Mouse (Mus musculus): ENCODE results near the gene Kng1. TPM values are rescaled to one million over a fixed set of nuclear protein-coding genes. Genes with fewer than 3 reads are reported as not detected.
"Not testable (repeated sequence)": the region's sequence is repeated elsewhere in the genome, so short reads cannot be mapped to it uniquely, and the experiment has no call there.

Gene Kng1
- not detected in 2 replicates for polyA plus RNA-seq (2012)

- not testable (repeated sequence) for TF ChIP-seq GATA1 (IDR thresholded peaks at IDR 0.05; ENCODE audit: low read length)
Observed at GRCm38 (mm10) chr16:23057668-23058447, at the start of gene Kng1. Gene Kng1 (plus strand): TSS chr16:23057865.

GRCm38 (mm10) chr16:23025111-23025510 lies 32.6 kb upstream of the Kng1 start:
- no peak for TF ChIP-seq GATA1 (IDR thresholded peaks at IDR 0.05; ENCODE audit: low read length)

GRCm38 (mm10) chr16:23026582-23026981 lies 31.1 kb upstream of the Kng1 start:
- TF ChIP-seq GATA1 (IDR thresholded peaks at IDR 0.05; ENCODE audit: low read length) = no peak

DNA sequence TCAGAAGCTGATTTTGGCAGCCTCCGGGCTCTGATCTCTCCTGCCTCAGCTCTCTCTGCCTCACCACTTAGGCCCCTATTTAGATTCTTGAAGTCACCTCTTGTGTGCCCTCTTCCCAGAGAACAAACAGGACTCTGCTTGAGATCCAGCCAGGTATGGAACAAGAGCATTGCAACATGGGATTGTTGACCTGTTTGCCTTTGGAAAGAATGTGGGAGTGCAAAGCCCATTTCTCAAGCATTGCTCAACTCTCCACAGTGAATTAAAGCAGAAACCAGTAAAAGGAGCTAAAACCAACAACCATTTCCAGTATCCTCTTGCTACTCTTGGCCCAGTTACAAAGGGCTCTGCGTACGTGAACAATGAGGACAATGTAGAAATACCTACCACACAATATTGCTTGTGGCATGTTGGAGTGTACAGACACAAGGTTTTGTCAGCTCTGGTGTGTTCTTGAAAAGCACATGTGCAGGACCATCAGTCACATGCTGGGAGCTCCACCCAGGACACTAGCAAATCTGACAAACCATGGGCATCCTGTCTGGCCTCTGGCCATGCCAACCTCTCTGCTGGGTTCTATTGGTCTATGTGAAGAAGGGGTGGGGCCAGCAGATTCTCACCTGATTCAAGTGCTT lies 28.6 kb upstream of the Kng1 start, which contains the start of gene Kng2:
Kng2 (minus strand) TSS at position 517 of the 635 bp plus-strand sequence.
- not testable (repeated sequence) for TF ChIP-seq GATA1 (IDR thresholded peaks at IDR 0.05; ENCODE audit: low read length)

DNA sequence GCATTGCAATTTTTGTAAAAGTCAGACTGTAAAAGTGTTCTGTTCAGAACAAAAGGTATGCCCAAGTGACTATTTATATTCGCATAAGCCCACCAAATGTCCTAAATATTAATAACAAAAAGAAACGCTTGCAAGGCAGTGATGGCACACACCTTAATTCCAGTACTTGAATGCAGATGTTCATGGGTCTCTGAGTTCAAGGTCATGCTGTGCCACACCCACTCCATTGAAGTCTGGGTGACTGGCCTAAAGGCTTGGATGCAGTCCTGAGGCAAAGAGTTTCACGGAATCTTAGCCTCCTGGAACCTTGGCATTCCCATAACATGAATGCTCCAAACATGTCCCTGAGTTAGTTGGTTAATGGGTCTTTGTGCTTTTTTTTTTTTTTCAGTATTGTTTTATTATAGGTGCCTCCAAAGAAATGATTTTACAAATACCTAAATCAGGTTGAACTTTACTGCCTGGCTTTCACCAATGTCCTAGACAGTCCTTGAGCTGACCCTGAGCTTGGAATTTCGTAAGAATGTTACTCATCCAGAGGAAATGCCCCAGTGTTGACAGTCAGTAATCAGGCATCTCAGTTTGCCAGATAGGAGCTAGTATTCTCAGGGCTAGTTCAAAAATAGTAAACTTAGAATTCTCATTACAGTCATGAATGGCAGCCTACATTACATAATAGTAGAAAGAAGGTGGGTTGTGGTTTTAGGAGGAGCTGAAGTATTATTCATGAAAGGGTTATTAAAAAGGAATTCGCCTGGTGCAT lies 26.8 kb upstream of the Kng1 start:
- TF ChIP-seq GATA1 (IDR thresholded peaks at IDR 0.05; ENCODE audit: low read length) = no peak

- no peak for TF ChIP-seq GATA1 (IDR thresholded peaks at IDR 0.05; ENCODE audit: low read length)
Observed at GRCm38 (mm10) chr16:23033673-23034072, 24.0 kb upstream of the Kng1 start.

GRCm38 (mm10) chr16:23037744-23038143 lies 19.9 kb upstream of the Kng1 start:
- TF ChIP-seq GATA1 (IDR thresholded peaks at IDR 0.05; ENCODE audit: low read length) = no peak

DNA sequence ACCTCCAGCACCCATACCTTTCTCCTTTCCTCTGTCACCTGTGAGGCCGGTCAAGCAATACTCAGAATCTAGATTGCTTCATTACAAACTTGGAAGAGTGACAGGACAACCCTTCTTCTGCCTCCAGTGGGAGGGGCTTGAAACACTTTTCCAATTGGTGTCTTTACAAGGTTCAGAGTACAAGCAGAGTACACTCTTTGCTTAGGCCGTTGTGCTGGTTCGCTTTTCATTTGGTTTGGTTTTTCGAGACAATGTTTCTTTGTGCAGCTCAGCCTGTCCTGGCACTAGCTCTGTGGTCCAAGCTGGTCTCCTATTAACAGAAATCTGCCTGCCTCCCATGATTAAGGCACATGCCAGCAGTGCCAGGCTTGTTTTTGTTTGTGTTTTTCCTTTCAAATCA lies 18.4 kb upstream of the Kng1 start:
- no peak for TF ChIP-seq GATA1 (IDR thresholded peaks at IDR 0.05; ENCODE audit: low read length)

DNA sequence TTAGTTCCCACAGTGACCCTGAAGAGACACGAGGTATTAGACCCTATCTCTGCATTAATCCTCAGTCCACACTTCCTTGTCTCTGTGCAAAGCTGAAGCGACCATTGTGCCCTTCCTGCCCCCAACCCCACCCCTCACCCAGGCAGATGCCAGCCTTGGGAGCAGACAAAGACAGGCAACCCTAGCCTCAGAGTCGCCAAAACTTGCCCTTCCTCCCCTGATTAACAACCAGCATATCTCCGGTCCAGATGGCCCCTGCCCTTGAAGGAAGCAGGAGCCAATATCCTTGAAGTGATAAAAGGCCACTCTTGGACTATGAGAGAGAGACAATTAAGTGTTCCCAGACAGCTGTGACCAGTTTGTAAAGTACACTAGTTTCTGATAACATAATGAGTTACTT lies 16.8 kb upstream of the Kng1 start:
- no peak for TF ChIP-seq GATA1 (IDR thresholded peaks at IDR 0.05; ENCODE audit: low read length)

- no peak for TF ChIP-seq GATA1 (IDR thresholded peaks at IDR 0.05; ENCODE audit: low read length)
Observed at GRCm38 (mm10) chr16:23046319-23046718, 11.3 kb upstream of the Kng1 start.

GRCm38 (mm10) chr16:23093321-23093953 lies 35.8 kb downstream of the Kng1 start:
- TF ChIP-seq GATA1 (IDR thresholded peaks at IDR 0.05; ENCODE audit: low read length) = no peak

- TF ChIP-seq GATA1 (IDR thresholded peaks at IDR 0.05; ENCODE audit: low read length) = no peak
Observed at GRCm38 (mm10) chr16:23094136-23094535, 36.5 kb downstream of the Kng1 start.

DNA sequence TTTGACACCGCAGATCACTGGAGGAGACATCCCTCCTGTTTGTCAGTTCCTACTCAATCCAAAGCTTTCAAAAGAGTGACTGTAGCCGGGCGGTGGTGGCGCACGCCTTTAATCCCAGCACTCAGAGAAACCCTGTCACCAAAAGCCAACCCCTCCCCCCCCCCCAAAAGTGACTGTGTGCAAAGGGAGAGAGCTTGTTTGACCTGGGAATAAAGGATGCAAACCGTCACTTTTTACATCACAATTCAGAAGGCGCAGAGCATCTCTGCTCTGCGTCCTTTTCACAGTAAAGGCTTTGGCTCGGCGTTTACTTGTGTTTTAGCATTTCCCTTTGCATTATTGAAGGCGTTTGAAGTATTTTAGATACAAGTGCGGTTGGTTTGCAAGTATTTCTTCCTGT lies 42.0 kb downstream of the Kng1 start:
- no peak for TF ChIP-seq GATA1 (IDR thresholded peaks at IDR 0.05; ENCODE audit: low read length)

- no peak for TF ChIP-seq GATA1 (IDR thresholded peaks at IDR 0.05; ENCODE audit: low read length)
Observed at GRCm38 (mm10) chr16:23100099-23100575, 42.5 kb downstream of the Kng1 start.

GRCm38 (mm10) chr16:23100613-23101012 lies 42.9 kb downstream of the Kng1 start:
- no peak for TF ChIP-seq GATA1 (IDR thresholded peaks at IDR 0.05; ENCODE audit: low read length)

Data from G1E-ER4 (cell line).